Mouse (Mus musculus) thymus, postnatal 25 days (tissue): ENCODE data around the gene Myl4.

Source experiments
- DNase-seq: peaks from one replicate; pipeline ENCODE4 v3.0.0; 2022

Myl4 gene

GRCm38 (mm10) chr11:104638906-104639305 lies 88.4 kb downstream of the Myl4 start:
- DNase-seq = no peak

GRCm38 (mm10) chr11:104639634-104640033 lies 89.2 kb downstream of the Myl4 start:
- no peak for DNase-seq

GRCm38 (mm10) chr11:104640894-104641293 lies 90.4 kb downstream of the Myl4 start:
- no peak for DNase-seq

GRCm38 (mm10) chr11:104643236-104643635 lies 92.8 kb downstream of the Myl4 start:
- DNase-seq = no peak
